Mouse (Mus musculus): Measurements from ENCODE around the gene Pcnx4.
"Not testable (repeated sequence)": the region's sequence is repeated elsewhere in the genome, so short reads cannot be mapped to it uniquely, and the experiment has no call there.

The Pcnx4 gene

DNA sequence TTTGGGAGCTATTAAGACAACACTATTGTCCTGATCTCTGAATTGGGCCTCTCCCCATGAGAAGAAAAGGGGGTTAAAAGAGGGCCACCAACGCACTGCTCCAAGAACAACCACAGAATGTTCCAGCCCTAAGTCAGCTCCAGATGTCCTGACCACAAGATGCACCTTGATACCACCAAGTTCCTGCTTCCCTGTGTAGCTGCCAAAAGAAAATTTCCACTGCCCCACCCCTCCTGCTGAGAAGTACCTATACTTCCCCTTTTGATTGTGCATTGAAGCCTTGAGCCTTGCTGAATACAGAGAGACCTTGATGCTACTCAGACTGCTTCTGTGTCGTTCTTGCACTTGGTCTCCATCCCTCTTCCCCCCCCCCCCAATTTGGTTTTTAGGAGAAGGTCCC lies 62.5 kb downstream of the Pcnx4 start:
- DNase-seq (ENCODE audit: low read depth), result not testable (repeated sequence)

DNA sequence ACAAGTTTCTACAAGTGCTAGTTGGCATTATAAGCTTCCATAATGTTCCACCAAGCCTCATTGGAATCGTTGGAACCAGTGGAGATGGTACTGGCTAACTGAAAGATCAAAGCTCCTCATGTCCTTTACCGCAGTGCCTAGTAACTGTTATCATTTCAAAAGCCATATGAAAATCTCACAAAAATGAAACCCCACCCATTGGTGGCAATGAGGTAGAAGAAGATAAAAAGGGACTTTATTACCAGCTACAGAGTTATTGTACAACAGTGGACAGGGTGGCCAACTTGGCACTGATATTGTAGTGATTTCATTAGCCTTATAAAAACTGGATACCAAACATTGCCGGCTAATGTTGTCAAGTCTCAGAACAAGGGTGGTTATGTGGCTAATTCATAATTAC lies 75.9 kb downstream of the Pcnx4 start:
- DNase-seq (ENCODE audit: low read depth), result no peak

DNA sequence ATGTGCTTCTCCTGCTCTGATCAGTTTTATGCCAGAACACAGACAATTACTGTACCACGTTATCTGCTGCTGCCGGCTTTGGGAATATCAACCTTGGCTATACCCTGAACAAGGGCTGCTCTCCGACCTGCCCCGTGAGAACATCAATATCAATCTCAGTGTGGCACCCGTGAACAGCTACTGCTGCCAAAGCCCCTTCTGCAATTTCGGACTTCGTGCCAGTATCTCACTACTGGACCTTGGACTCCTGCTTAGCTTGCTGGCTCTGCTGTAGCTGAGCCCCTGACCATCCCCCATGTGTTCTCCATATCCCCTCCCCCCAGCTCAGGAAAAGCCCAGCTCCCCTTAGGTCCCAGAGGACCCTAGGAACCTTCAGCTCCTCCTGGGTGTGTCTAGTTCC lies 84.7 kb downstream of the Pcnx4 start:
- DNase-seq (ENCODE audit: low read depth), result no peak

DNA sequence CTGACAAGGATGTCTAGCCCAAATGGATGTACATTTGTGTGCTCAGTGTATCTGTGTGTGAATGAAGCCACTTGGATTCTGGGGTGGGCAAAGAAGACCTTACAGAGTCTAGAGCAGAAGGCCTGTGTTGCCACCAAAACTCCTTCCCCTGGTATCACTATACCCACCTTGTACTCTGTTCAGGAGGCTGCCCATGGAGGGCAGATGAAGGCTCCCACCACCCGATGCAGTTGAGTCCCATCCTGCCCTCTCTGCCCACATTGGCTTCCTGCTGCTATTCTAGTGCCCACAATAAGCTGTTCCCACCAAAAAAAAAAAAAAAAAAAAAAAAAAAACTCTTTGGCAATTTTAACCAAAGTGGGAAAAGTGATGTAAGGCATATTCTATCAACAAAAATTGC lies 85.3 kb downstream of the Pcnx4 start:
- DNase-seq (ENCODE audit: low read depth), result no peak

DNA sequence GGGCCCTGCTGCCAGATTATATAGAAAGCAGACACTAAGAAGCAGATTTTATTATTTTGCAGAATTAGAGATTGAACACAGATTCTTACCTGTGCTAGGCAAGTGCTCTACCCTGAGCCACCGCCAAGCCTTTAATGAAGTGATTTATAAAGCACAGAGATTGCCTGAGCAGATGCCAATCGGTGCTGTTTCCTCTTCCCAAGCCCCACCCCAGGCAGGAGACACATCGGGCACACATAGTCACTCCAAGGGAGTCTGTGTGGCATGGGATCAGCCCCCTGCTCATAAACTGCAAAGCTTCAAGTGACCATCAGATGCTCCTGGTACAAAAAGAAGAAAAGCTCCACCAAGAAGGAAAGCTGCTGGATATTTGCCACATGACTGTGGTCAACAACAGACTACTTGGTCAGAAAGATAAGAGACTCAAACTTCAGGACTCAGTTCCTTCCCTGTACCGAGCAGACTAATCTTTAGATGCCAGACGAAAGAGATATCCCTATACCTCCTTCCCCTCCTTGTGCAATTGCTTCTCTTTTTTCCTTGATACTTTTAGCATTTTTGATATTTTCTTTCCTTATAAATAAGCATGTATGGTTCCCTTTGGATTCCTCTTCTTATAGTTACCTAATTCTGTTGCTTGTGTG lies 86.8 kb downstream of the Pcnx4 start:
- no peak for DNase-seq (ENCODE audit: low read depth)

DNA sequence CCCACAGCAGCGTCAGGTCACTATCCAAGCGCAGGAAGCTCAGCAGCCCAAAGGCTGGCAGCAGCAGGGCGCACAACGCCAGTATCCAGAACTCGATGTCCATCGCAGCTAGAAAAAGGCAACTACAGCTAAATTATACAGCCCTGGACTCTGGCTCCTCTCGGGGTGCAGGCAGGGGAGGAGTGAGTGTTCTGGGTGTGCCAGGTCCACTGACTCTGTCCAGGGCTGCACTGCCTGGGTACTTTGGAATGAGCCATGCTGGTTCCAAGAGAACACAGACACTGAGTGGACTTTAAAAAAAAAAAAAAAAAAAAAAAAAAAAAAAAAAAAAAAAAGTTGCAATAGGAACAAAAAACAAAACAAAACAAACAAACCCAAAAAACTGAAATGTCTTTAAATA lies 92.6 kb downstream of the Pcnx4 start:
- DNase-seq (ENCODE audit: low read depth), result no peak
